Mouse (Mus musculus): ENCODE measurements at regions not wholly inside any gene's neighbourhood (a gene's known extent, or its start where the extent isn't known, plus 50 kb on each side); places are given as distances from the start of the nearest gene placed in this dataset.

DNA sequence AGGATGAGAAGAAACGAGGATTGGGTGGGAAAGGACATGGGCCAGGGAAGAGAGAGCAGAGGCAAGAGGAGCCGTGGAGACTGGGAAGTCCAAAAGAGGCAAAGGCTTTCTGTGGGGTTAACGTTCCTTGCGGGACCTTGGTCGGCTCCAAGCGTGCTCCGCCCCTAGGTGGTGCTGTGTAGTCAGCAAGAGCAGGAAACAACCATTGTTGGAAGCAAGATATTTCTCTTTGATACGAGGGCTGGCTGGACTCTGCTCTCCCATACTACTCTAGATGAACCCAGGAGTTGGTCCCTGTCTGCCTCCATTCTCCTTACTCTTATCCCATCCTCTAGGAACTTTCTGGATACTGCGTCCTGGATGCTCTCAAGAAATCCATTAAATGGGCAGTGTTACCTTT is 105.3 kb upstream of the Vangl1 start:
- Histone ChIP-seq H3K27ac (no peak overlapping the region), H3K9ac (no peak overlapping the region), H3K36me3 (no peaks in the 10 kb centered on the region), H3K4me3 (no peak overlapping the region), H3K4me1 (replicated peaks) (no peaks in the 10 kb centered on the region), H3K4me2 (no peak overlapping the region), H3K27me3 (no peaks in the 10 kb centered on the region), H3K9me3 (no peaks in the 10 kb centered on the region)
- 24% methylated on average over 9 of the region's 9 CpGs for WGBS
- no peak for ATAC-seq (ENCODE audit: low FRiP score)

DNA sequence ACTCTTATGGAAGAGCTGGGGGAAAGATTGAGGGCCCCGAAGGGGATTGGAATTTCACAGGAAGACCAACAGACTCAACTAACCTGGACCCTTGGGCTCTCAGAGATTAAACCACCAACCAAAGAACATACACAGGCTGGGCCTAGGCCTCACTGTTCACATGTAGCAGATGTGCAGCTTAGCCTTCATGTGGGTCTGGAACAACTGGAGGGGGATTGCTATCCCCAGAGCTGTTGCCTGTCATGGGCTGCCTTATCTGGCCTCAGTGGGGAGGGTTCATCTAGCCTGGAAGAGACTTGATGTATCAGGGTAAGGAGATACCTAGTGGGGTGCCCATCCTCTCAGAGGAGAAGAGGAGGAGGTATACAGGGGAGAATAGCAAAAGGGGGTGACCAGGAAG is 103.2 kb upstream of the Vangl1 start:
- Histone ChIP-seq H3K27me3 (no peaks in the 10 kb centered on the region), H3K4me1 (replicated peaks) (no peaks in the 10 kb centered on the region), H3K9ac (no peak overlapping the region), H3K9me3 (no peaks in the 10 kb centered on the region), H3K4me3 (no peak overlapping the region), H3K4me2 (no peak overlapping the region), H3K27ac (no peak overlapping the region), H3K36me3 (no peaks in the 10 kb centered on the region)
- ATAC-seq (ENCODE audit: low FRiP score), result no peak
- 93% methylated on average over 1 of the region's 1 CpGs for WGBS

DNA sequence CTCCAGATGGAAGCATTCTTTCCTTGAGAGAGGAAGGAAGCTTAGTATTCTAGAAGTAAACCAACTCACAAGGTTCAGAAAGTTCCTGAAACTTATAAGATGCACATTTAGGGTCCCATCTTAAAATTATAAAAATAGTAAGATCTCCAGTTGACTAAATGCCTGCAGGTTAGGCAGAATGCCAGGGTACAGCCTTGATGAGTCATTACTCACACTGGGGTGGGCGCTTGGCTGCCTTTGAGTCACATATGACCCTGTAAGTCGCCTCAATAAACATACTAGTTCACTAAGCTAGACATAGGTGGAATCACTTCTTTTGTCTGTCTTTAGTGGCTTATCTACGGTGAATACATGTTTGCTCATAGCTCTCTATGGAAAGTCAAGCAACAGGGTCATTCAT is 87.9 kb upstream of the Vangl1 start:
- Histone ChIP-seq H3K4me1 (replicated peaks) (no peaks in the 10 kb centered on the region), H3K4me3 (no peak overlapping the region), H3K9ac (no peak overlapping the region), H3K9me3 (no peaks in the 10 kb centered on the region), H3K4me2 (no peak overlapping the region), H3K27ac (no peak overlapping the region), H3K36me3 (no peaks in the 10 kb centered on the region), H3K27me3 (no peaks in the 10 kb centered on the region)
- WGBS, result 94% methylated on average over 3 of the region's 3 CpGs
- ATAC-seq (ENCODE audit: low FRiP score), result no peak

DNA sequence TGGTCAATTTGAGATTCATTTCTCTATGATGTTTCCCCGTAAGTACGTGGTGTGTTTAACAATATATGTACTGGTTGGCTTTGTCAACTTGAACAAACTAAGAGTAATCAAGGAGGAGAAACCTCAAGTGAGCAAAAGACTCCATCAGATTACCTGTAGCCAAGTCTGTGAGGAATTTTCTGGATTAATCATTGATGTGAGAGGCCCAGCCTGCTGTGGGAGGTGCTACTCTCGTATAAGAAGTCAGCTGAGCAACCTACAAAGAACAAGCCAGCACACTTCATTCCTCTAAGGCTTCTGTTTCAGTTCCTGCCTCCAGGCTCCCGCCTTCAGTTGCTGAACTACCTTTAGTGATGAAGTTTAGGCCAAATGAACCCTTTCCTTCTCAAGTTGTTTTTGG is 77.5 kb upstream of the Vangl1 start:
- ATAC-seq (ENCODE audit: low FRiP score), result no peak
- 89% methylated on average over 4 of the region's 4 CpGs for WGBS
- Histone ChIP-seq H3K4me1 (replicated peaks) (no peaks in the 10 kb centered on the region), H3K4me3 (no peak overlapping the region), H3K9me3 (no peaks in the 10 kb centered on the region), H3K4me2 (no peak overlapping the region), H3K9ac (no peak overlapping the region), H3K27ac (no peak overlapping the region), H3K36me3 (no peaks in the 10 kb centered on the region), H3K27me3 (no peaks in the 10 kb centered on the region)

DNA sequence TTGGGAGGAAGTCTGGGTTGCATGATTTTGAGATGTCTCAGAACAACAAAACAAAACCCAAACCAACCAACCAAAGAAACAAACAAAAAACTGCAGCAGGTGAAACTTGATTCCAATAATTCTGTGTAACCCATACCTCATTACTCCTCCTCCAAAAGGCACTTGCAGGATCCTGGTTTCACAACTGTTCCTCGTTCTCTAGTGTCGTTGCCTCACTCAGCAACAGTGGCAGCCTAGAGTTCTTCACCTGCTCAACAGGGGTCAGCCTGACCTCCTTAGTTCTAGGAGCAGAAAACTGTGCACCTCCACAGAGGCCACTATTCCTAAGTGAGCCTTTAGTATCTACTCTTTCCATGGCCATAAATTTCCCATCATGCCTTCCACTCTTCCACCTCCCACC is 72.3 kb upstream of the Vangl1 start:
- Histone ChIP-seq H3K9me3 (no peaks in the 10 kb centered on the region), H3K4me3 (no peak overlapping the region), H3K4me1 (replicated peaks) (no peaks in the 10 kb centered on the region), H3K36me3 (no peaks in the 10 kb centered on the region), H3K27ac (no peak overlapping the region), H3K27me3 (no peaks in the 10 kb centered on the region), H3K4me2 (no peak overlapping the region), H3K9ac (no peak overlapping the region)
- 81% methylated on average over 2 of the region's 2 CpGs for WGBS
- ATAC-seq (ENCODE audit: low FRiP score), result no peak

DNA sequence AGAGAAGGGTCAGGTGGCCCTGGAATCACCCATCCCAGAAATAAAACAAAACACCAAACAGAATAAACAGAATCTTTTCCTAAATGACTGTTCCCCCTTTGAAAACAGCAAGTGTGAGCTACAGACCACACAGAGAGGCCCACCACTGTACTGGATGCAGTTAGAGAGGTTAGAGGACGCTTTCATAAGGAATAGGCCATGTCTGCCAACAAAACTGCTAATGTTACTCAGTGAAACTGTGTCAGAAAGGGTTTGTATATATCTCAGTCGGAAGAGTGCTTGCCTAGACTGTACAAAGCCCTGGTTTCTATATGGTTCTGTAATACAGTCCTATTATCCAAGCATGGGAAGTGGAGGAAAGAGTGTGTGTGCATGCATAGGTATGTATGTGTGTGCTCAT is 71.8 kb upstream of the Vangl1 start:
- Histone ChIP-seq H3K4me2 (no peak overlapping the region), H3K27me3 (no peaks in the 10 kb centered on the region), H3K4me3 (no peak overlapping the region), H3K36me3 (no peaks in the 10 kb centered on the region), H3K4me1 (replicated peaks) (no peaks in the 10 kb centered on the region), H3K9ac (no peak overlapping the region), H3K27ac (no peak overlapping the region), H3K9me3 (no peaks in the 10 kb centered on the region)
- no peak for ATAC-seq (ENCODE audit: low FRiP score)
- 75% methylated on average over 2 of the region's 2 CpGs for WGBS

DNA sequence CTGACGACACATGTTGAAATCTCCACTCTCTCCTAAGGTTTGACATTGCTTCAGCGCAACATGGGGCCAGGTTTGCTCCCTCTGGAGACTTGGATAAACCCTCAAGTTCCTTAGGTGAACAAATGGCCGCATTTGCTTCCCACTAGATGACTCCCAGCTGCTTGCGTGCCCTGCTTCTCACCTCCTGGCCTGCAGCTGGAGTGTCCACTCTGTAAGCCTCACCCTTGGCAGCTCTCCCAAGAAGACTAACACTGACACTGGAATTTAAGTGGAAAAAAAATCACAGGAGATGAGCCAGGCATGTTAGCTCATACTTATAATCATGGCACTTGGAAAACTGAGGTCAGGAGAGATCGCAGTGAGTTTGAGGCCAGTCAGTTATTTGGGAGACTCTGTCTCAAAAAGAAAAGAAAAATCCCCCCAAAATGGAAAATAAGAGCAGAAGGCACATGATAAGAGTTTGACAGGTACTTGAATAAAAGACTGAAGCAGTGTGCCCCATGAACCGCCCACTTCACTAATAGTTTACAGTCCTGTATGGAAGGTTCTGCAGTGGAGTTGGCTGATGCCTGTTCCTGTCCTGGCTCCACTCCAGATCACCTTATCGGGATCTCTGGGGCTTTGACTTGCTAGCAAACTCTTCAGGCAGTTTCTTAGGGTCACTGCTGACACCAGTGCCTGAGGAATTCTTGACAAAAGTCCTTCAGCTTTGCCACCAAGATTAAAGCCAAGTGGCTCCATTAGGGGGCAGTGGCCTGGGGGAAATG is 70.9 kb upstream of the Vangl1 start:
- no peaks in the 10 kb centered on the region for H3K9me3 ChIP-seq
- WGBS, result 87% methylated on average over 7 of the region's 7 CpGs
- H3K27ac ChIP-seq, result no peak overlapping the region
- no peaks in the 10 kb centered on the region for H3K27me3 ChIP-seq
- no peak overlapping the region for H3K4me3 ChIP-seq
- no peak overlapping the region for H3K9ac ChIP-seq
- no peaks in the 10 kb centered on the region for H3K4me1 ChIP-seq (replicated peaks)
- no peak overlapping the region for H3K4me2 ChIP-seq
- no peaks in the 10 kb centered on the region for H3K36me3 ChIP-seq
- no peak for ATAC-seq (ENCODE audit: low FRiP score)

DNA sequence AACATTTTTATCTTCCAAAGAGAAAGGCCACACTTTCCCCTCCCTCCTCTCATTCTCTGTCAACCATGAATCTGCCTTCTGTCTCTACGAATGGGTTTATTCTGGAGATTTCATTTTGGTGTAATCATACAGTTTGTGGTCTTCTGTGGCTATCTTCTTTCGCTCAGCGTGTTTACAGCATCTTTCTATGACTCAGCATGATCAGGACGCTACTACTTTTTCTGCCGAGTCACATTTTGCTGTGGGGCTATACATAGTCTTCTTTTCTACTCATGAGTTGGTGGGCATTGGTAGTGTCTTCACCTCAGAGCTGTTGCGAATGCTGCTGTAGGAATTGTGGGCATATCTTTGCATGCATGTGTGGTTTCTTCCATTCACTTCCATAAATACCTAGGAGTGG is 66.3 kb upstream of the Vangl1 start:
- ATAC-seq (ENCODE audit: low FRiP score), result no peak
- no peaks in the 10 kb centered on the region for H3K27me3 ChIP-seq

DNA sequence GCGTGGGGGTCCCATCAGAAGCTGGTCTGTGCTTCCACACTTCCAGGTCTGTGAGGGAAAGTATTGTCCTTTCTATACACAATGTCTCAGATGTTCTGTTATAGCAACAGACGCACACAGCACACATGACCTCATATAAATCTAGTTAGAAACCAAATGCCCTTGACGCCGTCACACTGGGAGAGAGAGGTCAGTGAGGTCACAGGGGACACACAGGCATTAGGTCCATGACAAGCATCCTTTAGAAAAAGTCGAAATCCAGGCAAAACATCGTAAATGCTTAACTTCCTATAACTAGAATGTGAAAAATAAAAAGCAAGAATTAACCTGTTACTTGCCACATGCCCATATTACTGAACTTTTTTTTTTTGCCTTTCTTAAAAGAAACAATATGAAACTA is 65.8 kb upstream of the Vangl1 start:
- no peaks in the 10 kb centered on the region for H3K9me3 ChIP-seq
- H3K27me3 ChIP-seq, result no peaks in the 10 kb centered on the region
- H3K9ac ChIP-seq, result no peak overlapping the region
- H3K4me3 ChIP-seq, result no peak overlapping the region
- H3K36me3 ChIP-seq, result no peaks in the 10 kb centered on the region
- no peak for ATAC-seq (ENCODE audit: low FRiP score)
- no peak overlapping the region for H3K27ac ChIP-seq
- H3K4me2 ChIP-seq, result no peak overlapping the region
- 51% methylated on average over 6 of the region's 6 CpGs for WGBS
- H3K4me1 ChIP-seq (replicated peaks), result no peaks in the 10 kb centered on the region

More for the DNA sequence above, 66.3 kb upstream of the Vangl1 start:
- Histone ChIP-seq H3K9me3 (no peaks in the 10 kb centered on the region), H3K36me3 (no peaks in the 10 kb centered on the region), H3K4me3 (no peak overlapping the region), H3K27ac (no peak overlapping the region), H3K4me1 (replicated peaks) (no peaks in the 10 kb centered on the region), H3K9ac (no peak overlapping the region), H3K4me2 (no peak overlapping the region)
- 92% methylated on average over 6 of the region's 6 CpGs for WGBS

DNA sequence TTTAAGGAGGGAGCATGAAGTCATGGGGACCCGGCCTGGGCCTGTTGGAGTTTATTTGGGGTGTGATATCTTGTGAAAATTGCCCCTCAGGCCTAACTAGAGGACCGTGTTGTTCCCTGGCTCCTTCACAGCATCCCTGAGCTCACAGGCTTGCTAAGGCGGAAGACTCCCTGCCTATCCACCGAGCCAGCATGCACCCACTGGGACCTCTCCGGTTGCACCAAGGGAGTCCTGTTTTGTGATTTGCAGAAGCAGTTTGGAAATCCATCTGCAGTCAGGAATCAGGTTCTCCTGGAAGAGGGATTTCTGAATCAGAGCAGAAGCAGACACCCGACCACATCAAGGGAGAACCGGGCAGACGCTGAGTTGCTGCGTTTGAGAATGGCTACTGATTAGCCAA is 61.6 kb upstream of the Vangl1 start:
- no peaks in the 10 kb centered on the region for H3K27me3 ChIP-seq
- no peak overlapping the region for H3K4me2 ChIP-seq
- no peak overlapping the region for H3K27ac ChIP-seq
- no peak for ATAC-seq (ENCODE audit: low FRiP score)
- peaks cover 3% of the 10 kb centered on the region; the same call in 1 of the 2 replicates for H3K4me1 ChIP-seq (replicated peaks)
- H3K9me3 ChIP-seq, result no peaks in the 10 kb centered on the region
- no peaks in the 10 kb centered on the region for H3K36me3 ChIP-seq
- WGBS, result 75% methylated on average over 9 of the region's 9 CpGs
- no peak overlapping the region for H3K4me3 ChIP-seq
- H3K9ac ChIP-seq, result no peak overlapping the region

DNA sequence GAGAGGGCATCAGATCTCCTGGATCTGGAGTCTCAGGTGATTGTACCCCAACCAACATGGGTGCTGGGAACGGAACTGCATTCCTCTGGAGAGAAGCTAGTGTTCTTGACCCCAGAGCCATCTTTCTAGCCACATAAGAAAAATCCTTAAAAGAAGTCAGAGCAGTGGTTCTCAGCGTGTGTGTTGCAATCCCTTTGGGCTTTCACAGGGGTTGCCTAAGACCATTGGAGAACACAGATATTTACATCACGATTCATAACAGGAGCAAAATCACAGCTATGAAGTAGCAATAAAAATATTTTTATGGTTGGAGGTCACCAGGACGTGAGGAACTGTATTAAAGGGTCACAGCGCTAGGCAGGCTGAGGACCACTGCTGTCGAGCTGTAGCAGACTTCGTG is 60.7 kb upstream of the Vangl1 start:
- H3K4me3 ChIP-seq, result no peak overlapping the region
- H3K4me1 ChIP-seq (replicated peaks), result peaks cover 3% of the 10 kb centered on the region; the same call in 1 of the 2 replicates
- no peak overlapping the region for H3K9ac ChIP-seq
- H3K9me3 ChIP-seq, result no peaks in the 10 kb centered on the region
- no peak overlapping the region for H3K27ac ChIP-seq
- no peak for ATAC-seq (ENCODE audit: low FRiP score)
- 80% methylated on average over 7 of the region's 7 CpGs for WGBS
- no peak overlapping the region for H3K4me2 ChIP-seq
- no peaks in the 10 kb centered on the region for H3K36me3 ChIP-seq
- H3K27me3 ChIP-seq, result no peaks in the 10 kb centered on the region

DNA sequence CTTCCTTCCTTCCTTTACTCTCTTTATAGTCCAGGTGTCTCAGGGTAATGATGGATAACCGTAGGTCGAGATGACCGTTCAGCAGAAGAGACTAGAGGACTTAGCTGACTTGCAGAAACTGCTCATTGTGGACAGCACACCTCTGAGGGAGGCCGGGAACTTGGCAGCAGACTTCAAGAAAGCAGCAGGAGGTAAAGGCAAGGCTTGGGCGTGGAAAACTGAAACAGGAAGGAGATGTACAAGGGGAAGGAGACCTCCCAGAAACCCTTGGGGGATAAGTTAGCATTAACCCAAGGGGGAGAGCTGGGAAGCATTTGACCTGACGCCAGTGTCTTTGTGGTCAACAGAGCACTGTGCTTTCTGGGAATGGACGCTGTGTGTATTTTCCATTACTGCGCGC is 58.8 kb upstream of the Vangl1 start:
- Histone ChIP-seq H3K4me2 (no peak overlapping the region), H3K9me3 (no peaks in the 10 kb centered on the region), H3K4me3 (no peak overlapping the region), H3K27me3 (no peaks in the 10 kb centered on the region), H3K4me1 (replicated peaks) (peaks cover 3% of the 10 kb centered on the region; the same call in 1 of the 2 replicates), H3K27ac (no peak overlapping the region), H3K36me3 (no peaks in the 10 kb centered on the region), H3K9ac (no peak overlapping the region)
- 75% methylated on average over 9 of the region's 9 CpGs for WGBS
- ATAC-seq (ENCODE audit: low FRiP score), result no peak

DNA sequence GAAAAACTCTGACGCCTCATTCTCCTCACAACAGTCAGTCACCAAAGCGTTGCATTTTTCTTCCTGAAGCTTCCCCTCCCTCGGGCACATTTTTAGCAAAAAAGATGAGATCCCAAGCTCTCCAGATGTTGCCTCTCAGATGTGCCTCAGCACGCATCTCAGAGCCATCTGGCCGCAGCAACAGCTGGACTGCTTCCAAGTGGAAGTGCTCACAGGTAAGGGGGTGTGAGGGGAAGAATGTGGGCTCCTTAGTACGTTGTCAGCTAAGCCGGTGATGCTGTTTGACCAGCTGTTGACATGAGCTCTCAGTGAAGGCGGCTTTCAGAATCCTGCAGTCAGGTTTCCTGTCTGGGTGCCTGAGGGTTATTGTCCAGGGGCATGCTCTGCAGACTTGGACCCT is 58.2 kb upstream of the Vangl1 start:
- H3K4me1 ChIP-seq (replicated peaks), result peaks cover 3% of the 10 kb centered on the region; the same call in 1 of the 2 replicates
- whole genome bisulfite sequencing, result 70% methylated on average over 8 of the region's 8 CpGs
- H3K4me3 ChIP-seq, result no peak overlapping the region
- no peak overlapping the region for H3K4me2 ChIP-seq
- H3K9ac ChIP-seq, result no peak overlapping the region
- no peaks in the 10 kb centered on the region for H3K36me3 ChIP-seq
- H3K27me3 ChIP-seq, result no peaks in the 10 kb centered on the region
- peak; percentile 52; the same call in 1 of the 2 replicates for ATAC-seq (ENCODE audit: low FRiP score)
- H3K27ac ChIP-seq, result no peak overlapping the region
- no peaks in the 10 kb centered on the region for H3K9me3 ChIP-seq

Measured in hindbrain, embryonic 13.5 days (tissue).